Mouse (Mus musculus) thymus, adult 2 months (tissue): ENCODE results near the gene Fancf. TPM values are rescaled to one million over a fixed set of nuclear protein-coding genes. Genes with fewer than 3 reads are reported as not detected.
A peak's percentile ranks its signal among the peaks of the same experiment; 100 is the strongest.

Source experiments
- DNase-seq: peaks from one replicate; pipeline ENCODE4 v3.0.0; 2021
- H3K27ac ChIP-seq: fragments of 200-500 bp; 2 replicates; pipeline ENCODE4 v1.5.1; 2012; ENCODE audit warnings: low read length, control low read depth; ENCODE audit not compliant: control insufficient read depth, insufficient read depth
- H3K27me3 ChIP-seq: fragments of 200-500 bp; 2 replicates; pipeline ENCODE4 v1.6.1; 2012; ENCODE audit warnings: mild to moderate bottlenecking, low read length, moderate library complexity, mixed read lengths; ENCODE audit not compliant: control insufficient read depth, insufficient read depth
- H3K36me3 ChIP-seq: fragments of 200-500 bp; 2 replicates; pipeline ENCODE4 v1.6.1; 2012; ENCODE audit warnings: mild to moderate bottlenecking, low read length, moderate library complexity; ENCODE audit not compliant: control insufficient read depth, insufficient read depth
- H3K4me1 ChIP-seq: fragments of 200-500 bp; replicated peaks from 2 replicates; pipeline ENCODE4 v1.6.1; 2012; ENCODE audit warnings: low read length; ENCODE audit not compliant: control insufficient read depth, insufficient read depth
- H3K4me3 ChIP-seq: fragments of 200-500 bp; 2 replicates; pipeline ENCODE4 v1.5.1; 2012; ENCODE audit warnings: mild to moderate bottlenecking, low read length, control low read depth, moderate library complexity; ENCODE audit not compliant: control insufficient read depth, insufficient read depth
- CTCF ChIP-seq: fragments of 200-500 bp; IDR thresholded peaks from 2 replicates; pipeline ENCODE4 v1.5.1; 2012; ENCODE audit warnings: mild to moderate bottlenecking, control low read depth, low read length, moderate library complexity, borderline replicate concordance; ENCODE audit not compliant: control insufficient read depth, poor library complexity, insufficient read depth; ENCODE audit errors: extremely low read depth
- POLR2A ChIP-seq: fragments of 200-500 bp; IDR thresholded peaks from 2 replicates; pipeline ENCODE4 v1.6.1; 2012; ENCODE audit warnings: mild to moderate bottlenecking, low read length, control low read depth, moderate library complexity; ENCODE audit not compliant: control insufficient read depth, poor library complexity, insufficient read depth; ENCODE audit errors: extremely low read depth
- WGBS: fragments of 180-500 bp; shearing (Covaris S2); methylation state at CpG from one replicate; pipeline ENCODE4 v1.1.7; 2018; 5-methylcytosine and 5-hydroxymethylcytosine counted together
- polyA plus RNA-seq: library from polyadenylated mRNA; depleted of rRNA; stranded (reverse); fragments of >200 nt; gene quantifications from 2 replicates; pipeline ENCODE4 v1.2.3, GENCODE M21; 2012; rRNA removed

Gene Fancf
- polyA plus RNA-seq = 15.7 and 21.6 TPM in 2 replicates

- Histone ChIP-seq H3K27me3 (no peaks in the 10 kb centered on the region), H3K36me3 (no peaks in the 10 kb centered on the region), H3K4me3 (peak within 1 kb of the TSS; percentile 86), H3K4me1 (peaks cover 5% of the 10 kb centered on the region), H3K27ac (peak within 1 kb of the TSS; percentile 82)
- TF ChIP-seq CTCF (no peak; the same call in 1 of the 2 replicates), POLR2A (peak; percentile 18; the same call in 1 of the 2 replicates)
- WGBS = under 1% methylated on average over 43 of the region's 43 CpGs
- DNase-seq = peak; percentile 98
Measured at GRCm38 (mm10) chr7:51862097-51862492, at the start of gene Fancf. TSS of gene Fancf (minus strand) at chr7:51862267.

GRCm38 (mm10) chr7:51899066-51899465, 37.0 kb upstream of the Fancf start:
- Histone ChIP-seq H3K27ac (no peak overlapping the region), H3K27me3 (no peaks in the 10 kb centered on the region), H3K36me3 (no peaks in the 10 kb centered on the region), H3K4me1 (no peaks in the 10 kb centered on the region), H3K4me3 (no peak overlapping the region)
- no peak for TF ChIP-seq POLR2A
- no peak for DNase-seq
- WGBS = 87% methylated on average over 6 of the region's 6 CpGs

GRCm38 (mm10) chr7:51894939-51895338, 32.9 kb upstream of the Fancf start:
- WGBS = 83% methylated on average over 2 of the region's 2 CpGs
- TF ChIP-seq POLR2A = no peak
- no peak for TF ChIP-seq CTCF
- DNase-seq = no peak
- Histone ChIP-seq H3K36me3 (no peaks in the 10 kb centered on the region), H3K4me3 (no peak overlapping the region), H3K27me3 (no peaks in the 10 kb centered on the region), H3K4me1 (no peaks in the 10 kb centered on the region), H3K27ac (no peak overlapping the region)

GRCm38 (mm10) chr7:51894133-51894801, 32.2 kb upstream of the Fancf start:
- Histone ChIP-seq H3K27ac (no peak overlapping the region), H3K36me3 (no peaks in the 10 kb centered on the region), H3K4me1 (no peaks in the 10 kb centered on the region), H3K27me3 (no peaks in the 10 kb centered on the region), H3K4me3 (no peak overlapping the region)
- TF ChIP-seq CTCF (no peak), POLR2A (no peak)
- WGBS = 86% methylated on average over 4 of the region's 4 CpGs
- DNase-seq = no peak

- Histone ChIP-seq H3K4me3 (no peak overlapping the region), H3K27ac (no peak overlapping the region), H3K36me3 (no peaks in the 10 kb centered on the region), H3K4me1 (no peaks in the 10 kb centered on the region), H3K27me3 (no peaks in the 10 kb centered on the region)
- no peak for DNase-seq
- WGBS = 86% methylated on average over 4 of the region's 4 CpGs
- TF ChIP-seq CTCF = no peak
- no peak for TF ChIP-seq POLR2A
Measured at GRCm38 (mm10) chr7:51893008-51893407, 30.9 kb upstream of the Fancf start.

- no peak overlapping the region for H3K27ac ChIP-seq
- no peaks in the 10 kb centered on the region for H3K4me1 ChIP-seq
- WGBS = 91% methylated on average over 1 of the region's 1 CpGs
- TF ChIP-seq CTCF (no peak), POLR2A (no peak)
- no peak overlapping the region for H3K4me3 ChIP-seq
- no peaks in the 10 kb centered on the region for H3K36me3 ChIP-seq
- no peaks in the 10 kb centered on the region for H3K27me3 ChIP-seq
- DNase-seq = no peak
Measured at GRCm38 (mm10) chr7:51892224-51892965, 30.3 kb upstream of the Fancf start.
